Mouse (Mus musculus): Measurements from ENCODE around the gene Gm42906. TPM values are rescaled to one million over a fixed set of nuclear protein-coding genes. Genes with fewer than 3 reads are reported as not detected.

Gene Gm42906
- polyA plus RNA-seq, 1 experiment = not detected

GRCm38 (mm10) chr5:151228367-151229005 lies 199.5 kb downstream of the Gm42906 start:
- H3K79me2 ChIP-seq (ENCODE audit: control insufficient read depth, insufficient read depth) = no peaks in the 10 kb centered on the region
- no peaks in the 10 kb centered on the region for H3K36me3 ChIP-seq (ENCODE audit: control insufficient read depth, insufficient read depth)
- TF ChIP-seq CEBPB (IDR thresholded peaks at IDR 0.05; ENCODE audit: low read depth) (no peak), FOSL1 (IDR thresholded peaks at IDR 0.05; ENCODE audit: insufficient read depth, low read length, poor library complexity, severe bottlenecking) (no peak), MYOD1 (IDR thresholded peaks at IDR 0.05; ENCODE audit: control insufficient read depth, insufficient read length, low read depth) (no peak), USF1 (IDR thresholded peaks at IDR 0.05; ENCODE audit: low read depth) (peak; percentile 28)
- no peaks in the 10 kb centered on the region for H3K27me3 ChIP-seq (ENCODE audit: control insufficient read depth, insufficient read depth, insufficient read length)
- H3K79me3 ChIP-seq (ENCODE audit: low read depth) = no peaks in the 10 kb centered on the region
- H3K4me3 ChIP-seq (ENCODE audit: insufficient read depth, poor library complexity, severe bottlenecking) = no peak overlapping the region
- no peak overlapping the region for H3ac ChIP-seq (ENCODE audit: control insufficient read depth, insufficient read length, low read depth)

GRCm38 (mm10) chr5:151223696-151224366 lies 204.1 kb downstream of the Gm42906 start:
- H3K36me3 ChIP-seq (ENCODE audit: control insufficient read depth, insufficient read depth) = no peaks in the 10 kb centered on the region
- no peaks in the 10 kb centered on the region for H3K27me3 ChIP-seq (ENCODE audit: control insufficient read depth, insufficient read depth, insufficient read length)
- H3K79me3 ChIP-seq (ENCODE audit: low read depth) = no peaks in the 10 kb centered on the region
- no peak overlapping the region for H3K4me3 ChIP-seq (ENCODE audit: insufficient read depth, poor library complexity, severe bottlenecking)
- H3K79me2 ChIP-seq (ENCODE audit: control insufficient read depth, insufficient read depth) = no peaks in the 10 kb centered on the region
- TF ChIP-seq FOSL1 (IDR thresholded peaks at IDR 0.05; ENCODE audit: insufficient read depth, low read length, poor library complexity, severe bottlenecking) (no peak), CEBPB (IDR thresholded peaks at IDR 0.05; ENCODE audit: low read depth) (no peak), CTCF (IDR thresholded peaks at IDR 0.05; ENCODE audit: control insufficient read depth, insufficient read depth, insufficient read length) (no peak), MYOD1 (IDR thresholded peaks at IDR 0.05; ENCODE audit: control insufficient read depth, insufficient read length, low read depth) (no peak), MYOG (IDR thresholded peaks at IDR 0.05; ENCODE audit: control insufficient read depth, extremely low read depth, insufficient read length) (no peak), USF1 (IDR thresholded peaks at IDR 0.05; ENCODE audit: low read depth) (no peak), MAX (IDR thresholded peaks at IDR 0.05) (no peak)
- no peak overlapping the region for H3ac ChIP-seq (ENCODE audit: control insufficient read depth, insufficient read length, low read depth)

- Histone ChIP-seq H3K4me3 (ENCODE audit: insufficient read depth, poor library complexity, severe bottlenecking) (no peak overlapping the region), H3ac (ENCODE audit: control insufficient read depth, insufficient read length, low read depth) (no peak overlapping the region), H3K36me3 (ENCODE audit: control insufficient read depth, insufficient read depth) (no peaks in the 10 kb centered on the region), H3K79me3 (ENCODE audit: low read depth) (no peaks in the 10 kb centered on the region), H3K79me2 (ENCODE audit: control insufficient read depth, insufficient read depth) (no peaks in the 10 kb centered on the region), H3K27me3 (ENCODE audit: control insufficient read depth, insufficient read depth, insufficient read length) (no peaks in the 10 kb centered on the region)
- TF ChIP-seq FOSL1 (IDR thresholded peaks at IDR 0.05; ENCODE audit: insufficient read depth, low read length, poor library complexity, severe bottlenecking) (no peak), USF1 (IDR thresholded peaks at IDR 0.05; ENCODE audit: low read depth) (no peak), MAX (IDR thresholded peaks at IDR 0.05) (no peak), MYOD1 (IDR thresholded peaks at IDR 0.05; ENCODE audit: control insufficient read depth, insufficient read length, low read depth) (no peak), MYOG (IDR thresholded peaks at IDR 0.05; ENCODE audit: control insufficient read depth, extremely low read depth, insufficient read length) (no peak), CEBPB (IDR thresholded peaks at IDR 0.05; ENCODE audit: low read depth) (no peak), CTCF (IDR thresholded peaks at IDR 0.05; ENCODE audit: control insufficient read depth, insufficient read depth, insufficient read length) (no peak)
These were observed 205.2 kb downstream of the Gm42906 start for GRCm38 (mm10) chr5:151222791-151223190.

- H3K4me3 ChIP-seq (ENCODE audit: insufficient read depth, poor library complexity, severe bottlenecking) = no peak overlapping the region
- H3K79me3 ChIP-seq (ENCODE audit: low read depth) = no peaks in the 10 kb centered on the region
These were observed 209.3 kb downstream of the Gm42906 start for GRCm38 (mm10) chr5:151218689-151219115.

GRCm38 (mm10) chr5:151213097-151213496 lies 214.9 kb downstream of the Gm42906 start:
- Histone ChIP-seq H3K36me3 (ENCODE audit: control insufficient read depth, insufficient read depth) (no peaks in the 10 kb centered on the region), H3K27me3 (ENCODE audit: control insufficient read depth, insufficient read depth, insufficient read length) (no peaks in the 10 kb centered on the region), H3K79me3 (ENCODE audit: low read depth) (no peaks in the 10 kb centered on the region), H3ac (ENCODE audit: control insufficient read depth, insufficient read length, low read depth) (no peak overlapping the region), H3K79me2 (ENCODE audit: control insufficient read depth, insufficient read depth) (no peaks in the 10 kb centered on the region), H3K4me3 (ENCODE audit: insufficient read depth, poor library complexity, severe bottlenecking) (no peak overlapping the region)
- TF ChIP-seq MYOD1 (IDR thresholded peaks at IDR 0.05; ENCODE audit: control insufficient read depth, insufficient read length, low read depth) = no peak
- TF ChIP-seq USF1 (IDR thresholded peaks at IDR 0.05; ENCODE audit: low read depth) = no peak
- TF ChIP-seq MAX (IDR thresholded peaks at IDR 0.05) = no peak
- no peak for TF ChIP-seq CEBPB (IDR thresholded peaks at IDR 0.05; ENCODE audit: low read depth)
- TF ChIP-seq FOSL1 (IDR thresholded peaks at IDR 0.05; ENCODE audit: insufficient read depth, low read length, poor library complexity, severe bottlenecking) = no peak
- TF ChIP-seq CTCF (IDR thresholded peaks at IDR 0.05; ENCODE audit: control insufficient read depth, insufficient read depth, insufficient read length) = no peak
- TF ChIP-seq MYOG (IDR thresholded peaks at IDR 0.05; ENCODE audit: control insufficient read depth, extremely low read depth, insufficient read length) = no peak

More at GRCm38 (mm10) chr5:151218689-151219115, 209.3 kb downstream of the Gm42906 start:
- TF ChIP-seq CTCF (IDR thresholded peaks at IDR 0.05; ENCODE audit: control insufficient read depth, insufficient read depth, insufficient read length) = no peak
- TF ChIP-seq FOSL1 (IDR thresholded peaks at IDR 0.05; ENCODE audit: insufficient read depth, low read length, poor library complexity, severe bottlenecking) = no peak
- TF ChIP-seq USF1 (IDR thresholded peaks at IDR 0.05; ENCODE audit: low read depth) = no peak
- no peak for TF ChIP-seq MYOG (IDR thresholded peaks at IDR 0.05; ENCODE audit: control insufficient read depth, extremely low read depth, insufficient read length)
- no peak for TF ChIP-seq MAX (IDR thresholded peaks at IDR 0.05)
- no peak for TF ChIP-seq CEBPB (IDR thresholded peaks at IDR 0.05; ENCODE audit: low read depth)
- TF ChIP-seq MYOD1 (IDR thresholded peaks at IDR 0.05; ENCODE audit: control insufficient read depth, insufficient read length, low read depth) = no peak
- no peak overlapping the region for H3ac ChIP-seq (ENCODE audit: control insufficient read depth, insufficient read length, low read depth)
- H3K27me3 ChIP-seq (ENCODE audit: control insufficient read depth, insufficient read depth, insufficient read length) = no peaks in the 10 kb centered on the region
- no peaks in the 10 kb centered on the region for H3K36me3 ChIP-seq (ENCODE audit: control insufficient read depth, insufficient read depth)
- H3K79me2 ChIP-seq (ENCODE audit: control insufficient read depth, insufficient read depth) = no peaks in the 10 kb centered on the region

Measured in C2C12 (cell line).